In the genomic region with DNA sequence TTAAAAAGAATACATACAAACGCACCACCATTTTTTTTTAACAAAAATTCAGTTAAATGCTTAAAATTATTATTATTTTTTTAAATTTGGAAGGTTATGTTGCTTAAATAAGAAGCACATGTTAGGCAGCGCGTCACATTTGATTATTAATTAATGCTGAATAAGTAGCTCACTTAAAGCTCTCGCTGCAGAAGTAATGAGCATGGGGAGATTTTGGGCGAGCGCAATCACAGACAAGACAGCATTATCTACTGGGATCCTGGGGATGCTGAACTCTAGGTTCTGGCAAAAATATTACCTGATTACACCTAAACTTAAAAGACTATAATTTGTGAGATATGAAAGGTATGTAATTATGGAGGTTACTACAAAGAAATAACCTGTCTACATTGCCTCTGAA, we compare ENCODE assay signal across 18 mouse cellular contexts.
"Had no signal": no experiment of that assay in that cellular context is flagged by ENCODE, and none has a peak within 500 bp of the region (broad histone marks: within the 10 kb centered on the region; RNA-seq: fewer than 3 reads in every experiment).

No protein-coding gene starts in this region.

- H3K9me3 ChIP-seq: kidney, embryonic 15.5 days; limb, embryonic 12.5 days; limb, embryonic 15.5 days; stomach, embryonic 15.5 days had no signal

- H3K27me3 ChIP-seq: kidney, embryonic 15.5 days; limb, embryonic 12.5 days; limb, embryonic 15.5 days; stomach, embryonic 15.5 days had no signal

- ATAC-seq: liver, postnatal 0 days; lung, postnatal 0 days had no signal

- H3K4me2 ChIP-seq: kidney, embryonic 15.5 days; limb, embryonic 12.5 days; limb, embryonic 15.5 days; liver, embryonic 11.5 days; lung, embryonic 14.5 days; stomach, embryonic 15.5 days had no signal

- H3K4me1 ChIP-seq: stomach, embryonic 15.5 days had no signal

- H3K4me3 ChIP-seq: kidney, embryonic 15.5 days; limb, embryonic 12.5 days; limb, embryonic 15.5 days; stomach, embryonic 15.5 days had no signal

- DNase-seq: kidney, adult 11 months; kidney, adult 8-10 months; kidney, postnatal 10 days; kidney, postnatal 36 days; left cerebral cortex, postnatal 4 days; liver, postnatal 0 days; lung, embryonic 14.5 days; right cerebral cortex, postnatal 25 days; spleen, adult 18-20 months; thymus, postnatal 36 days had no signal

- H3K36me3 ChIP-seq: kidney, embryonic 15.5 days; limb, embryonic 12.5 days; limb, embryonic 15.5 days; stomach, embryonic 15.5 days had no signal

- H3K9ac ChIP-seq: kidney, embryonic 15.5 days; limb, embryonic 12.5 days; limb, embryonic 15.5 days; liver, embryonic 14.5 days; liver, postnatal 0 days; lung, embryonic 14.5 days; stomach, embryonic 15.5 days had no signal

- H3K27ac ChIP-seq: kidney, embryonic 15.5 days; limb, embryonic 12.5 days; limb, embryonic 15.5 days; liver, embryonic 14.5 days; macrophage; stomach, embryonic 15.5 days had no signal
